Mouse (Mus musculus) heart, adult 11 months (tissue): Measurements from ENCODE around the gene Atp8b4.

Source experiments
- DNase-seq: peaks from one replicate; pipeline ENCODE4 v3.0.0; 2022

The Atp8b4 gene

GRCm38 (mm10) chr2:126500521-126500920 is at the start of gene Atp8b4:
Gene Atp8b4, minus strand, starts transcription at chr2:126500674.
- peak; percentile 50 for DNase-seq

- DNase-seq = no peak
Observed at GRCm38 (mm10) chr2:126549681-126550080, 49.2 kb upstream of the Atp8b4 start.

GRCm38 (mm10) chr2:126546392-126546791 is 45.9 kb upstream of the Atp8b4 start:
- DNase-seq = no peak

GRCm38 (mm10) chr2:126545297-126545696 is 44.8 kb upstream of the Atp8b4 start:
- no peak for DNase-seq

- DNase-seq = no peak
Observed at GRCm38 (mm10) chr2:126542211-126542610, 41.7 kb upstream of the Atp8b4 start.

GRCm38 (mm10) chr2:126540390-126540925 is 40.0 kb upstream of the Atp8b4 start:
- peak; percentile 64 for DNase-seq

- DNase-seq = no peak
Observed at GRCm38 (mm10) chr2:126537654-126538053, 37.2 kb upstream of the Atp8b4 start.

GRCm38 (mm10) chr2:126530581-126530980 is 30.1 kb upstream of the Atp8b4 start:
- peak; percentile 40 for DNase-seq

- peak; percentile 76 for DNase-seq
Observed at GRCm38 (mm10) chr2:126527461-126527860, 27.0 kb upstream of the Atp8b4 start.

- DNase-seq = peak; percentile 4
Observed at GRCm38 (mm10) chr2:126524271-126524670, 23.8 kb upstream of the Atp8b4 start.

- DNase-seq = peak; percentile 49
Observed at GRCm38 (mm10) chr2:126523101-126523745, 22.7 kb upstream of the Atp8b4 start.

- peak; percentile 86 for DNase-seq
Observed at GRCm38 (mm10) chr2:126522056-126522455, 21.6 kb upstream of the Atp8b4 start.

GRCm38 (mm10) chr2:126521471-126521870 is 21.0 kb upstream of the Atp8b4 start:
- no peak for DNase-seq

GRCm38 (mm10) chr2:126520828-126521227 is 20.4 kb upstream of the Atp8b4 start:
- DNase-seq = no peak

GRCm38 (mm10) chr2:126519872-126520581 is 19.6 kb upstream of the Atp8b4 start:
- peak; percentile 78 for DNase-seq

GRCm38 (mm10) chr2:126515069-126515826 is 14.8 kb upstream of the Atp8b4 start:
- peak; percentile 64 for DNase-seq

- no peak for DNase-seq
Observed at GRCm38 (mm10) chr2:126508228-126508627, 7.8 kb upstream of the Atp8b4 start.

- DNase-seq = peak; percentile 36
Observed at GRCm38 (mm10) chr2:126507477-126507876, 7.0 kb upstream of the Atp8b4 start.

GRCm38 (mm10) chr2:126505156-126505555 is 4.7 kb upstream of the Atp8b4 start:
- DNase-seq = no peak

GRCm38 (mm10) chr2:126499730-126500129 is 744 bp downstream of the Atp8b4 start:
- peak; percentile 95 for DNase-seq

GRCm38 (mm10) chr2:126498761-126499452 is 1.6 kb downstream of the Atp8b4 start:
- DNase-seq = peak; percentile 72

GRCm38 (mm10) chr2:126496838-126497237 is 3.6 kb downstream of the Atp8b4 start:
- peak; percentile 97 for DNase-seq
